Mouse (Mus musculus): Measurements from ENCODE around the gene 1700067K01Rik. TPM values are rescaled to one million over a fixed set of nuclear protein-coding genes. Genes with fewer than 3 reads are reported as not detected.
A peak's percentile ranks its signal among the peaks of the same experiment; 100 is the strongest.

The 1700067K01Rik gene
- total and polyA plus RNA-seq, 3 experiments = 0.16 to 0.26 TPM; not detected in 1

- Histone ChIP-seq H3K4me3 (no peak within 1 kb of the TSS), H3K79me2 (replicated peaks; ENCODE audit: control insufficient read depth, insufficient read depth, low read length) (no peaks in the 10 kb centered on the region), H3K9ac (ENCODE audit: low read depth, low read length) (no peak within 1 kb of the TSS), H3K27me3 (ENCODE audit: control insufficient read depth, insufficient read depth, low read length) (no peaks in the 10 kb centered on the region; the same call in 1 of the 2 replicates), H3K36me3 (ENCODE audit: control insufficient read depth, insufficient read depth, low read length) (peaks cover 4% of the 10 kb centered on the region; the same call in 1 of the 2 replicates), H3K4me1 (ENCODE audit: control insufficient read depth, insufficient read depth, low read length) (peaks cover 9% of the 10 kb centered on the region), H3K27ac (no peak within 1 kb of the TSS)
- intact Hi-C loops (cut with DNase I) = no loop called here
- TF ChIP-seq EP300 (IDR thresholded peaks at IDR 0.05; ENCODE audit: insufficient read depth, low read depth, low read length) (no peak), POLR2A (IDR thresholded peaks at IDR 0.05; ENCODE audit: insufficient read depth, low read depth, low read length) (no peak), CTCF (IDR thresholded peaks at IDR 0.05) (no peak)
- DNase-seq = no peak
- 42% methylated on average over 18 of the region's 18 CpGs for WGBS
Measured at GRCm38 (mm10) chr8:84021096-84021495, 19.8 kb downstream of the 1700067K01Rik start, which contains the start of gene Palm3. Palm3 (plus strand) TSS chr8:84021471.

- Histone ChIP-seq H3K27me3 (ENCODE audit: control insufficient read depth, insufficient read depth, low read length) (no peaks in the 10 kb centered on the region; the same call in 1 of the 2 replicates), H3K36me3 (ENCODE audit: control insufficient read depth, insufficient read depth, low read length) (peaks cover 4% of the 10 kb centered on the region; the same call in 1 of the 2 replicates), H3K27ac (no peak overlapping the region), H3K4me1 (ENCODE audit: control insufficient read depth, insufficient read depth, low read length) (peaks cover 9% of the 10 kb centered on the region), H3K79me2 (replicated peaks; ENCODE audit: control insufficient read depth, insufficient read depth, low read length) (no peaks in the 10 kb centered on the region), H3K4me3 (no peak overlapping the region), H3K9ac (ENCODE audit: low read depth, low read length) (no peak overlapping the region)
- DNase-seq = no peak
- TF ChIP-seq EP300 (IDR thresholded peaks at IDR 0.05; ENCODE audit: insufficient read depth, low read depth, low read length) (no peak), CTCF (IDR thresholded peaks at IDR 0.05) (no peak), POLR2A (IDR thresholded peaks at IDR 0.05; ENCODE audit: insufficient read depth, low read depth, low read length) (no peak)
- WGBS = 52% methylated on average over 12 of the region's 12 CpGs
- intact Hi-C loops (cut with DNase I) = no loop called here
Measured at GRCm38 (mm10) chr8:84021569-84021968, 20.3 kb downstream of the 1700067K01Rik start.

GRCm38 (mm10) chr8:84023085-84023484 lies 21.8 kb downstream of the 1700067K01Rik start:
- Histone ChIP-seq H3K27me3 (ENCODE audit: control insufficient read depth, insufficient read depth, low read length) (no peaks in the 10 kb centered on the region; the same call in 1 of the 2 replicates), H3K36me3 (ENCODE audit: control insufficient read depth, insufficient read depth, low read length) (peaks cover 4% of the 10 kb centered on the region; the same call in 1 of the 2 replicates), H3K27ac (peak overlapping the region; percentile 67), H3K9ac (ENCODE audit: low read depth, low read length) (no peak overlapping the region), H3K79me2 (replicated peaks; ENCODE audit: control insufficient read depth, insufficient read depth, low read length) (no peaks in the 10 kb centered on the region), H3K4me1 (ENCODE audit: control insufficient read depth, insufficient read depth, low read length) (peaks cover 9% of the 10 kb centered on the region), H3K4me3 (peak overlapping the region; percentile 13; the same call in 1 of the 2 replicates)
- DNase-seq = peak; percentile 80 to 87
- intact Hi-C loops (cut with DNase I) = no loop called here
- WGBS = 3% methylated on average over 5 of the region's 5 CpGs
- TF ChIP-seq CTCF (IDR thresholded peaks at IDR 0.05) (no peak), EP300 (IDR thresholded peaks at IDR 0.05; ENCODE audit: insufficient read depth, low read depth, low read length) (peak; percentile 78), POLR2A (IDR thresholded peaks at IDR 0.05; ENCODE audit: insufficient read depth, low read depth, low read length) (no peak)

GRCm38 (mm10) chr8:84023631-84024030 lies 22.3 kb downstream of the 1700067K01Rik start:
- peak overlapping the region; percentile 67 for H3K27ac ChIP-seq
- 37% methylated on average over 1 of the region's 1 CpGs for WGBS
- H3K79me2 ChIP-seq (replicated peaks; ENCODE audit: control insufficient read depth, insufficient read depth, low read length) = no peaks in the 10 kb centered on the region
- peaks cover 9% of the 10 kb centered on the region for H3K4me1 ChIP-seq (ENCODE audit: control insufficient read depth, insufficient read depth, low read length)
- no peaks in the 10 kb centered on the region; the same call in 1 of the 2 replicates for H3K27me3 ChIP-seq (ENCODE audit: control insufficient read depth, insufficient read depth, low read length)
- no peak for DNase-seq
- peak overlapping the region; percentile 13; the same call in 1 of the 2 replicates for H3K4me3 ChIP-seq
- no peak for TF ChIP-seq EP300 (IDR thresholded peaks at IDR 0.05; ENCODE audit: insufficient read depth, low read depth, low read length)
- TF ChIP-seq POLR2A (IDR thresholded peaks at IDR 0.05; ENCODE audit: insufficient read depth, low read depth, low read length) = no peak
- no peak for TF ChIP-seq CTCF (IDR thresholded peaks at IDR 0.05)
- H3K9ac ChIP-seq (ENCODE audit: low read depth, low read length) = no peak overlapping the region
- intact Hi-C loops (cut with DNase I) = loop anchor here (2.0 kb wide), 1 partner anchor 13 kb away; no protein-coding TSS in a partner anchor
- peaks cover 4% of the 10 kb centered on the region; the same call in 1 of the 2 replicates for H3K36me3 ChIP-seq (ENCODE audit: control insufficient read depth, insufficient read depth, low read length)

GRCm38 (mm10) chr8:84024171-84024570 lies 22.9 kb downstream of the 1700067K01Rik start:
- H3K4me3 ChIP-seq = no peak overlapping the region
- TF ChIP-seq EP300 (IDR thresholded peaks at IDR 0.05; ENCODE audit: insufficient read depth, low read depth, low read length) (no peak), POLR2A (IDR thresholded peaks at IDR 0.05; ENCODE audit: insufficient read depth, low read depth, low read length) (no peak), CTCF (IDR thresholded peaks at IDR 0.05) (peak; percentile 72)
- DNase-seq = peak; percentile 43 to 62
- intact Hi-C loops (cut with DNase I) = loop anchor here (2.0 kb wide), 1 partner anchor 13 kb away; no protein-coding TSS in a partner anchor
- H3K36me3 ChIP-seq (ENCODE audit: control insufficient read depth, insufficient read depth, low read length) = peaks cover 4% of the 10 kb centered on the region; the same call in 1 of the 2 replicates
- no peaks in the 10 kb centered on the region for H3K79me2 ChIP-seq (replicated peaks; ENCODE audit: control insufficient read depth, insufficient read depth, low read length)
- 28% methylated on average over 10 of the region's 10 CpGs for WGBS
- peaks cover 9% of the 10 kb centered on the region for H3K4me1 ChIP-seq (ENCODE audit: control insufficient read depth, insufficient read depth, low read length)
- H3K27me3 ChIP-seq (ENCODE audit: control insufficient read depth, insufficient read depth, low read length) = no peaks in the 10 kb centered on the region; the same call in 1 of the 2 replicates
- no peak overlapping the region for H3K9ac ChIP-seq (ENCODE audit: low read depth, low read length)
- no peak overlapping the region for H3K27ac ChIP-seq

GRCm38 (mm10) chr8:84025863-84026262 lies 24.6 kb downstream of the 1700067K01Rik start:
- Histone ChIP-seq H3K27me3 (ENCODE audit: control insufficient read depth, insufficient read depth, low read length) (no peaks in the 10 kb centered on the region; the same call in 1 of the 2 replicates), H3K4me3 (peak overlapping the region; percentile 37)
- 4% methylated on average over 41 of the region's 41 CpGs for WGBS

More at GRCm38 (mm10) chr8:84025863-84026262, 24.6 kb downstream of the 1700067K01Rik start:
- Histone ChIP-seq H3K4me1 (ENCODE audit: control insufficient read depth, insufficient read depth, low read length) (peaks cover 9% of the 10 kb centered on the region), H3K79me2 (replicated peaks; ENCODE audit: control insufficient read depth, insufficient read depth, low read length) (no peaks in the 10 kb centered on the region), H3K9ac (ENCODE audit: low read depth, low read length) (peak overlapping the region; percentile 21; the same call in 1 of the 2 replicates), H3K27ac (no peak overlapping the region), H3K36me3 (ENCODE audit: control insufficient read depth, insufficient read depth, low read length) (peaks cover 4% of the 10 kb centered on the region; the same call in 1 of the 2 replicates)
- peak; percentile 43 to 62 for DNase-seq
- intact Hi-C loops (cut with DNase I) = loop anchor here (2.0 kb wide), 1 partner anchor 15 kb away; no protein-coding TSS in a partner anchor
- TF ChIP-seq POLR2A (IDR thresholded peaks at IDR 0.05; ENCODE audit: insufficient read depth, low read depth, low read length) (no peak), EP300 (IDR thresholded peaks at IDR 0.05; ENCODE audit: insufficient read depth, low read depth, low read length) (no peak), CTCF (IDR thresholded peaks at IDR 0.05) (no peak)
